Mouse (Mus musculus) midbrain, embryonic 11.5 days (tissue): ENCODE measurements around the gene Ankrd63. TPM values are rescaled to one million over a fixed set of nuclear protein-coding genes. Genes with fewer than 3 reads are reported as not detected.

ENCODE experiments used
- polyA plus RNA-seq: library from polyadenylated mRNA; unstranded; fragments of >200 nt; fragmentation: Nextera tagmentation; extraction: Ambion mirVana; gene quantifications from 2 replicates; pipeline ENCODE4 v1.2.1, GENCODE M21; 2014

The Ankrd63 gene
- polyA plus RNA-seq, 1 experiment from 2014 or later, result not detected

Other genes starting within 250 kb of the Ankrd63 start
- gene Srp14, start 224.3 kb downstream of the Ankrd63 start, polyA plus RNA-seq, result 281 and 293 TPM in 2 replicates
- 1.8 and 2.8 TPM in 2 replicates for gene Bmf, start 154.3 kb downstream of the Ankrd63 start, polyA plus RNA-seq
- 115 and 122 TPM in 2 replicates for gene Bub1b, start 105.8 kb downstream of the Ankrd63 start, polyA plus RNA-seq
- 1.2 and 1.4 TPM in 2 replicates for gene Pak6, start 40.7 kb downstream of the Ankrd63 start, polyA plus RNA-seq
- 0.20 and 0.33 TPM in 2 replicates for gene Plcb2, start 24.5 kb upstream of the Ankrd63 start, polyA plus RNA-seq
- gene Inafm2, start 41.8 kb upstream of the Ankrd63 start, polyA plus RNA-seq, result 36.0 and 39.9 TPM in 2 replicates
- gene Ccdc9b, start 58.7 kb upstream of the Ankrd63 start, polyA plus RNA-seq, result 0.86 and 0.92 TPM in 2 replicates
- gene Phgr1, start 68.8 kb upstream of the Ankrd63 start, polyA plus RNA-seq, result not detected in 2 replicates
- 7.8 and 8.0 TPM in 2 replicates for gene Disp2, start 75.8 kb upstream of the Ankrd63 start, polyA plus RNA-seq
- gene Knstrn, start 110.0 kb upstream of the Ankrd63 start, polyA plus RNA-seq, result 201 and 203 TPM in 2 replicates
- gene Ivd, start 158.0 kb upstream of the Ankrd63 start, polyA plus RNA-seq, result 40.5 and 44.4 TPM in 2 replicates
- 1.4 and 1.5 TPM in 2 replicates for gene Bahd1, start 196.4 kb upstream of the Ankrd63 start, polyA plus RNA-seq
- 17.3 and 19.2 TPM in 2 replicates for gene Chst14, start 222.5 kb upstream of the Ankrd63 start, polyA plus RNA-seq